Mouse (Mus musculus) urinary bladder, postnatal 25 days (tissue): Measurements from ENCODE around the gene Tacc2.
"Not testable (repeated sequence)": the region's sequence is repeated elsewhere in the genome, so short reads cannot be mapped to it uniquely, and the experiment has no call there.

Source experiments
- DNase-seq: peaks from one replicate; pipeline ENCODE4 v3.0.0; 2022; ENCODE audit warnings: low spot score

Tacc2 gene

GRCm38 (mm10) chr7:130653036-130653555 is 75.9 kb downstream of the Tacc2 start:
- no peak for DNase-seq

GRCm38 (mm10) chr7:130654562-130654961 is 77.3 kb downstream of the Tacc2 start:
- DNase-seq: no peak

GRCm38 (mm10) chr7:130656965-130657364 is 79.7 kb downstream of the Tacc2 start:
- no peak for DNase-seq

- no peak for DNase-seq
Observed at GRCm38 (mm10) chr7:130657751-130658150, 80.5 kb downstream of the Tacc2 start.

- DNase-seq: no peak
Observed at GRCm38 (mm10) chr7:130659129-130659528, 81.9 kb downstream of the Tacc2 start.

- no peak for DNase-seq
Observed at GRCm38 (mm10) chr7:130662250-130662649, 85.0 kb downstream of the Tacc2 start.

- no peak for DNase-seq
Observed at GRCm38 (mm10) chr7:130662869-130663268, 85.6 kb downstream of the Tacc2 start.

GRCm38 (mm10) chr7:130664037-130664436 is 86.8 kb downstream of the Tacc2 start:
- DNase-seq: no peak

- no peak for DNase-seq
Observed at GRCm38 (mm10) chr7:130664629-130665028, 87.4 kb downstream of the Tacc2 start.

- DNase-seq: no peak
Observed at GRCm38 (mm10) chr7:130665358-130665757, 88.1 kb downstream of the Tacc2 start.

GRCm38 (mm10) chr7:130668013-130668412 is 90.8 kb downstream of the Tacc2 start:
- DNase-seq: not testable (repeated sequence)

- DNase-seq: no peak
Observed at GRCm38 (mm10) chr7:130668729-130669281, 91.6 kb downstream of the Tacc2 start.

- DNase-seq: no peak
Observed at GRCm38 (mm10) chr7:130669370-130669881, 92.2 kb downstream of the Tacc2 start.

GRCm38 (mm10) chr7:130670358-130670757 is 93.1 kb downstream of the Tacc2 start:
- DNase-seq: no peak

- peak; percentile 46 for DNase-seq
Observed at GRCm38 (mm10) chr7:130671301-130671700, 94.1 kb downstream of the Tacc2 start.

- DNase-seq: no peak
Observed at GRCm38 (mm10) chr7:130673169-130674033, 96.2 kb downstream of the Tacc2 start.

- DNase-seq: no peak
Observed at GRCm38 (mm10) chr7:130674526-130674925, 97.3 kb downstream of the Tacc2 start.

- no peak for DNase-seq
Observed at GRCm38 (mm10) chr7:130676885-130677540, 99.8 kb downstream of the Tacc2 start.

GRCm38 (mm10) chr7:130677541-130678274 is 100.5 kb downstream of the Tacc2 start:
- no peak for DNase-seq

GRCm38 (mm10) chr7:130678414-130678813 is 101.2 kb downstream of the Tacc2 start:
- no peak for DNase-seq

- no peak for DNase-seq
Observed at GRCm38 (mm10) chr7:130681798-130682197, 104.6 kb downstream of the Tacc2 start.

GRCm38 (mm10) chr7:130688601-130689000 is 111.4 kb downstream of the Tacc2 start:
- DNase-seq: no peak
